Mouse (Mus musculus): Measurements from ENCODE around the gene Htatsf1.

GRCm38 (mm10) chrX:57052848-57053173 is 572 bp upstream of the Htatsf1 start:
- TF ChIP-seq CTCF (IDR thresholded peaks at IDR 0.05; ENCODE audit: low read depth): no peak
- no peak for TF ChIP-seq EP300 (IDR thresholded peaks at IDR 0.05; ENCODE audit: low read depth)

All from liver, embryonic 14.5 days (tissue).